Mouse (Mus musculus) layer of hippocampus, postnatal 14 days (tissue): ENCODE data around the gene Sox1. TPM values are rescaled to one million over a fixed set of nuclear protein-coding genes. Genes with fewer than 3 reads are reported as not detected.

Experiments used
- DNase-seq, 2 experiments: peaks; one replicate each; pipeline ENCODE4 v3.0.0; 2021 to 2022; ENCODE audit warnings: low spot score in 2 of 2, mixed read lengths in 1 of 2
- total RNA-seq, 2 experiments: library from RNA; stranded (reverse); gene quantifications; 2 replicates each; pipeline ENCODE4 v1.2.3; 2021

Sox1 gene
- total RNA-seq, 2 experiments from 2014 or later: 11.0 to 12.7 TPM

- no peak for DNase-seq
Observed at GRCm38 (mm10) chr8:12409976-12410375, 14.9 kb downstream of the Sox1 start.

GRCm38 (mm10) chr8:12417056-12417455 is 22.0 kb downstream of the Sox1 start:
- DNase-seq: no peak

GRCm38 (mm10) chr8:12420537-12420936 is 25.4 kb downstream of the Sox1 start:
- DNase-seq: no peak

- DNase-seq: no peak
Observed at GRCm38 (mm10) chr8:12425906-12426305, 30.8 kb downstream of the Sox1 start.

GRCm38 (mm10) chr8:12427346-12427745 is 32.3 kb downstream of the Sox1 start:
- no peak for DNase-seq

GRCm38 (mm10) chr8:12427886-12428799 is 33.0 kb downstream of the Sox1 start:
- no peak for DNase-seq

GRCm38 (mm10) chr8:12428931-12429330 is 33.8 kb downstream of the Sox1 start:
- no peak for DNase-seq

GRCm38 (mm10) chr8:12429601-12430172 is 34.6 kb downstream of the Sox1 start:
- no peak for DNase-seq

GRCm38 (mm10) chr8:12430173-12430899 is 35.2 kb downstream of the Sox1 start:
- DNase-seq: peak; percentile 58 to 79

- DNase-seq: no peak
Observed at GRCm38 (mm10) chr8:12430900-12431737, 36.0 kb downstream of the Sox1 start.

- DNase-seq: no peak
Observed at GRCm38 (mm10) chr8:12431738-12432055, 36.6 kb downstream of the Sox1 start.

GRCm38 (mm10) chr8:12432546-12432945 is 37.5 kb downstream of the Sox1 start:
- DNase-seq: no peak

- DNase-seq: no peak
Observed at GRCm38 (mm10) chr8:12434771-12435170, 39.7 kb downstream of the Sox1 start.

GRCm38 (mm10) chr8:12438021-12438420 is 42.9 kb downstream of the Sox1 start:
- no peak for DNase-seq

GRCm38 (mm10) chr8:12439044-12439443 is 43.9 kb downstream of the Sox1 start:
- DNase-seq: no peak

GRCm38 (mm10) chr8:12439846-12440245 is 44.8 kb downstream of the Sox1 start:
- no peak for DNase-seq

- no peak for DNase-seq
Observed at GRCm38 (mm10) chr8:12440997-12441396, 45.9 kb downstream of the Sox1 start.

GRCm38 (mm10) chr8:12445258-12445657 is 50.2 kb downstream of the Sox1 start:
- no peak for DNase-seq

- DNase-seq: no peak
Observed at GRCm38 (mm10) chr8:12445926-12446680, 51.0 kb downstream of the Sox1 start.
